Mouse (Mus musculus): ENCODE measurements around the gene Il18r1. TPM values are rescaled to one million over a fixed set of nuclear protein-coding genes. Genes with fewer than 3 reads are reported as not detected.

Il18r1 gene
- 0.56 and 1.0 TPM in 2 replicates for polyA plus RNA-seq (2012; rRNA removed; ENCODE audit: low replicate concordance)

GRCm38 (mm10) chr1:40465477-40466430, at the start of gene Il18r1:
Gene Il18r1, plus strand, starts transcription at chr1:40465552.

GRCm38 (mm10) chr1:40428910-40429675, 36.3 kb upstream of the Il18r1 start, which contains the start of gene Il1rl1:
Gene Il1rl1, plus strand, starts transcription at chr1:40429570.

GRCm38 (mm10) chr1:40514851-40515585, 49.7 kb downstream of the Il18r1 start, which contains the start of gene Il18rap:
Gene Il18rap, plus strand, starts transcription at chr1:40515362.

Other genes with a start within 250 kb of the Il18r1 start
- 9.3 and 15.7 TPM in 2 replicates for gene Il1r1, start 240.5 kb upstream of the Il18r1 start, polyA plus RNA-seq (2012; rRNA removed; ENCODE audit: low replicate concordance)
- gene Il1rl2, start 140.9 kb upstream of the Il18r1 start, polyA plus RNA-seq (2012; rRNA removed; ENCODE audit: low replicate concordance), result 5.8 and 11.4 TPM in 2 replicates
- 1.2 and 1.9 TPM in 2 replicates for gene Il1rl1, start 36.0 kb upstream of the Il18r1 start, polyA plus RNA-seq (2012; rRNA removed; ENCODE audit: low replicate concordance)
- gene Il18rap, start 49.8 kb downstream of the Il18r1 start, polyA plus RNA-seq (2012; rRNA removed; ENCODE audit: low replicate concordance), result 0.32 and 0.76 TPM in 2 replicates
- gene Slc9a4, start 114.5 kb downstream of the Il18r1 start, polyA plus RNA-seq (2012; rRNA removed; ENCODE audit: low replicate concordance), result 0.17 and 0.19 TPM in 2 replicates
- 0.32 and 0.53 TPM in 2 replicates for gene Slc9a2, start 215.0 kb downstream of the Il18r1 start, polyA plus RNA-seq (2012; rRNA removed; ENCODE audit: low replicate concordance)